Mouse (Mus musculus): ENCODE data around the gene Aff3. TPM values are rescaled to one million over a fixed set of nuclear protein-coding genes. Genes with fewer than 3 reads are reported as not detected.
A peak's percentile ranks its signal among the peaks of the same experiment; 100 is the strongest.

Gene Aff3
- total RNA-seq, 2 experiments from 2014 or later: 82.9 to 86.5 TPM

DNA sequence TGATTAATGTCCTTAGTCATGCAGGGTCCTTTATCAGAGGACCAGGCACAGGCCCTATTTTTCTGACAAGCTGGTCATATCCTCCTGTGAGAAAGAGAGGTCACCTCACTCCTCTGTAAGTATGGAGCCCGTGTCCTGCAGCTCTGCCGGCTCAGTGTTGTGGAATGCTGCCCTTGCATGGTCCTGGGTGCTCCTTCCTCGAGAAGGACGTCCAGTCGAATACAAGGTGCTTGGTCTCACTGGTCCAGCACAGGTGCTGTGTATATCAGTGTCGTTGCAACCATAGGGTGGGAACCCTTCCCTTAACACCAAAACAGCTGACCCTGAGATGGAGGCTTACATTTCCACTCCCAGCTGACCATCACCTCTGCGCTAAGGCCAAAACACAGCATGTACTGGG lies 280.7 kb downstream of the Aff3 start:
- intact Hi-C loops (cut with DNase I): no loop called here
- DNase-seq (ENCODE audit: low spot score in 2 of 2): no peak

- no peak for DNase-seq (ENCODE audit: low spot score in 2 of 2)
- intact Hi-C loops (cut with DNase I): no loop called here
These were observed 282.1 kb downstream of the Aff3 start for GRCm38 (mm10) chr1:38382683-38383082.

DNA sequence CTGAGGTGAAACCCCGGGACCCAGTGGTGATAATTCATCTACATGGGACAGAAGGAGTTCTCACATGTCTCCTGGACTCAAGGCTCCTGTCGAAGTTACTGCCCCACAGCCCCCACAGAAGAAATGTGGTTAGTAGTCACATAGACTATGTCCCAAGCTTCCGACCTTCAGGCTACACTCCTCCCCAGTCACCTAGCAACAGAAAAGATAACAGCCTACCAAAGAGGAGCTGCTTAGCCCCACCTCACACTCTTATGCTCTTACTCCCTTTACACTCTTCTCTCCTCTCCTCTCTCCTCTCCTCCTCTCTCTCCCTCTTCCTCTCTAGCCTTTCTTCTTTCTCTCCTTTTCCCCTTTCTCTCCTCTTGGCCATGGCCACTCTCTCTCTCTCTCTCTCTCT lies 286.8 kb downstream of the Aff3 start:
- DNase-seq (ENCODE audit: low spot score in 2 of 2): no peak
- intact Hi-C loops (cut with DNase I): no loop called here

DNA sequence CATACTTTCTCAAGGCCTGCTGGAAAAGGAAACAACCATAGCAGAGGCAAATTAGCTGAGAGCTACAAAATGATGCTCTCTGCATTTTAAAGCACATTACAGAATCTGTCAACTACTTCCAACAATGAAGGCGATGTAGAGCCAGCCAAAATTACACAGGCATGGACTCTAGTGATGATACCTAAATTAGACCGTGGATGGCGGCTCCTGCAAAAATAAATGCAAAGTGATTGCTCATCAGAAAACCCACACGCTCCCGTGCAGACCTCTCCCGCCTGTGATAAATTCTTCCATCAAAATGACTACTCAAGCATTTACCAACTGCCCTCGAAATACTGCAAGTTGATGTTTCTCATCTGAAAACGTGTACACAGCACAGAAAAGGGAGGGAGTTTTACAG lies 295.6 kb downstream of the Aff3 start:
- DNase-seq (ENCODE audit: low spot score in 2 of 2): peak in 1 of 2 experiments; percentile 28
- intact Hi-C loops (cut with DNase I): no loop called here

- intact Hi-C loops (cut with DNase I): no loop called here
- DNase-seq (ENCODE audit: low spot score in 2 of 2): no peak
These were observed 296.6 kb downstream of the Aff3 start for GRCm38 (mm10) chr1:38368081-38368689.

GRCm38 (mm10) chr1:38367404-38368080 lies 297.2 kb downstream of the Aff3 start:
- intact Hi-C loops (cut with DNase I): no loop called here
- no peak for DNase-seq (ENCODE audit: low spot score in 2 of 2)

- no peak for DNase-seq (ENCODE audit: low spot score in 2 of 2)
- intact Hi-C loops (cut with DNase I): no loop called here
These were observed 300.9 kb downstream of the Aff3 start for GRCm38 (mm10) chr1:38363856-38364255.

DNA sequence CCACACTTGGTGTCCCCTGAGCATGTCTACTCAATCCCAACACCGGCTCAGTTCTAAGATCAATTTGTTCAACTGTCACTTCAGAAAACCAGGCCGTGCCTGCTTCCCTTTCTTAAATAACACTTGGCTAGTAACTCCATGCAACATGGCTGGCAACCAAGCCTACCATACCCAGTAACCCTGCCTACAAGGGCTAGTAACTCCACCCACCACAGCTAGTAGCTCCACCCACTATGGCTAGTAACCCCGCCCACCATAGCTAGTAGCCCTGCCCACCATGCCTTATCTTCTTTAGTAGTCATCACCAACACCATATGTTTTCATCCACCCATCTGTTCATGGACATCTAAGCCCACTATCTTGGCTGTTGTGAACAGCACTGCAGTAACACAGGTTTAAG lies 302.5 kb downstream of the Aff3 start:
- intact Hi-C loops (cut with DNase I): no loop called here
- no peak for DNase-seq (ENCODE audit: low spot score in 2 of 2)

- peak; percentile 67 to 92 for DNase-seq (ENCODE audit: low spot score in 2 of 2)
- intact Hi-C loops (cut with DNase I): no loop called here
These were observed 305.9 kb downstream of the Aff3 start for GRCm38 (mm10) chr1:38358797-38359349.

GRCm38 (mm10) chr1:38357933-38358796 lies 306.6 kb downstream of the Aff3 start:
- intact Hi-C loops (cut with DNase I): no loop called here
- DNase-seq (ENCODE audit: low spot score in 2 of 2): no peak

DNA sequence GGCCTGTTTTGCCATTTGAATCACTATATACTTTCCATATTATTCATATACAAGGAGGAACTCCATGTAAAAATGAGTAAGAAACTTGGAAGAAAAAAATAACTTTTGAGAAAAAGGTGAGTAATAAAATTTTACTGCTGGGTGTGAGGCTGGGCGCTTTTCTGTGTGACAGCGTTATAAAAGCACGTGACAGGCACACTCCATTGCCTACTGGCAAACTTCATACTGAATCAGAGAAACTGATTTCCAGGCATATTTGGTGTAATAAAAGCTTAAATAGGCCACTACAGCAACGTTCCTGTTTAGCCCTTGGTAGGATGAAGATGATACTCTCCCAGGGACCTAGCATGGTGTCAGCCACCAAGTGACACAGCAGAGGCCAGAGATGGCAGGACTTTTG lies 310.2 kb downstream of the Aff3 start:
- no peak for DNase-seq (ENCODE audit: low spot score in 2 of 2)
- intact Hi-C loops (cut with DNase I): no loop called here

DNA sequence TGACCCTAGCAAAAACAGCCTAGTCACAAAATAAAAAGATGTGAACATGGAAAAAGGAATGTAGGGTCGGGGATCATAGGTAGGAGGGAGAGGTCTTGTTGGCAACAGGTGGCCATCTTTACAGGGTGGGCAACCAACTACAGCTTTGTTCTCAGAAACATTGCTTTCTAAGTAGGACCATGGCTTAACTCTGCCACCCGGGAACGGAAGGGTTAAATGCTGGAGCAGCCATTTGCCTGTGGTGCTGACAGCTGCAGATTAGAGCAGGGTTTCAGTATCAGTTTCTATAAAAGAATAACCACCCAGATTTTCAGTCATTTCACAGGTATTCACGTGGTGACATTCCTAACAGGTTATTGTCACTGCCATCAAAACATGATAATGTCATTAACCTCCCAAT lies 317.4 kb downstream of the Aff3 start:
- intact Hi-C loops (cut with DNase I): no loop called here
- DNase-seq (ENCODE audit: low spot score in 2 of 2): no peak

- DNase-seq (ENCODE audit: low spot score in 2 of 2): peak; percentile 55 to 68
- intact Hi-C loops (cut with DNase I): loop anchor here (10.0 kb wide), 1 partner anchor 101 kb away; no protein-coding TSS in a partner anchor
These were observed 330.5 kb downstream of the Aff3 start for GRCm38 (mm10) chr1:38334206-38334605.

DNA sequence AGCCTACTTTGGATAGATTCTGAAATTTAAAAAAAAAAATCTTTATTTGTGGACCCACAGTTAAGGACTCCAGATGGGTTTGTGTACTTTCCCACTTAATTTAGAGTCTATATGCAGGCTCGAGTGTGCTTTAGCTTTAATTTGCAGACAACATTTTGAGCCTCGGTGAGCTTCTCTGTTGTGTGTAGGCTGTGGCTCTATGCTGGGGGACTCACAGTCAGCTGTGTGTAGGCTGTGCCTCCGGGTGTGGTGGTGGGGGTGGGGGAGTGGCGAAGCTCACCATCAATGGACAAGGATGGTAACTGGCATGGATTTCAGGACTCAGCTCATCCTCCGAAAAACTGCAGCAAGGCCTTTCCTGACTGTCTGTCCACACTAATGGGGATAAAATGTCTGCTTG lies 331.8 kb downstream of the Aff3 start:
- intact Hi-C loops (cut with DNase I): loop anchor here (10.0 kb wide), 1 partner anchor 102 kb away; no protein-coding TSS in a partner anchor
- DNase-seq (ENCODE audit: low spot score in 2 of 2): peak; percentile 15 to 31

DNA sequence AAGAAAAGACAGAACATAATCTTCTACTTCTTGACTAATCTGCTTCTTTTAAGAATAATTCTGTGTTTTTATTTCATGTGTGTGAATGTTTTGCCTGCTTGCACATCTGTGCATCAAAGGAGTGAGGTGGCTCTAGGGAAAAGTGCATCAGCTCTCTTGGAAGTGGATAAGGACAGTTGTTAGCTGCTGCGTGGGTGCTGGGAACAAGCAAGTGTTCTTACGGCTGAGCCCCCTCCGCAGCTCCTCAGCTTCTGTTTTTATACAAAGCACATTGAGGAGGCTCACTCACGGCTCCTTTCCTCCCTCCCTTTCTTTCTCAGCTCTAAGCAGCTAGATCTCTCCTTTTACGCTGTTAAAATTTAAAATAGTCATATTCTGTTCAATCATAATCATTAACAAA lies 340.5 kb downstream of the Aff3 start:
- peak; percentile 23 to 39 for DNase-seq (ENCODE audit: low spot score in 2 of 2)
- intact Hi-C loops (cut with DNase I): loop anchor here (10.0 kb wide), 1 partner anchor 441 kb away; no protein-coding TSS in a partner anchor

DNA sequence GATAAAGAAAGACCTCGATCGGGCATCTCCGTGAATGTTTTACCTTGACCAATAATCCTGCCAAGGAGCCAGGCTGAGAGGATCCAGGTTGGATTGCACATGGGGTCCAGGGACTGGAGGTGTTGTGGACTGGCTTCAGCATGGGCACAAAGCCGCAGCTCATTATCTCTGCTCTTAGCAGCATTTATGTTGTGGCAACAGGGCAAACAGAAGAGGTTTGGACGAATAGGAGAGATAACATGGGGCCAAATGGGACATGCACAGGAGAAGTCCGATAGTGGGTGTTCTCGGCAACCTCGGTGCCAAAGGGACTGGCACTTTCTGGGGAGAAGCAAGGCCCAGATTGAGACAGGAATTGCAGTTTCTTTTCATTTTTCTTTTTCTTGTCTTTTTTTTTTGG lies 342.9 kb downstream of the Aff3 start:
- no peak for DNase-seq (ENCODE audit: low spot score in 2 of 2)
- intact Hi-C loops (cut with DNase I): loop anchor here (10.0 kb wide), 1 partner anchor 443 kb away; no protein-coding TSS in a partner anchor

GRCm38 (mm10) chr1:38320971-38321305 lies 343.8 kb downstream of the Aff3 start:
- no peak for DNase-seq (ENCODE audit: low spot score in 2 of 2)
- intact Hi-C loops (cut with DNase I): loop anchor here (10.0 kb wide), 1 partner anchor 444 kb away; no protein-coding TSS in a partner anchor

- no peak for DNase-seq (ENCODE audit: low spot score in 2 of 2)
- intact Hi-C loops (cut with DNase I): loop anchor here (10.0 kb wide), 1 partner anchor 444 kb away; no protein-coding TSS in a partner anchor
These were observed 344.4 kb downstream of the Aff3 start for GRCm38 (mm10) chr1:38320126-38320970.

DNA sequence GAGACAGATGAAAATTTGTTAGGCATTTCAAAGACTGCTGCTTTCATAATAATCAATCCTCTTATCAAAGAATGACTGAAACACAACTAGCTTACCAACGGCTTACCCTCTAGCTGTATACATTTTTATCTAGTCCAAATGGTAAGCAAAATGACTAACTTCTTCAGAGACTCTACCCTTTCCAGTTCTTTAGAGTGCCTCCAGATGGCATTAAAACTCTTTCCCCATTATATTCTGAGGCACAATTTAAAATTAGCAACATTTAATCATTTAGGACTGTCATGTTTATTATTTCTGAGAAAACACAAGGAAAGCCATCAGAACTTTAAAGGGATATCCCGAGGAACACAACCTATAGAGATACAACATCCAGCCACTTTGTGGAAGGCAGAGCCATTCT lies 346.1 kb downstream of the Aff3 start:
- no peak for DNase-seq (ENCODE audit: low spot score in 2 of 2)
- intact Hi-C loops (cut with DNase I): no loop called here
